Mouse (Mus musculus) thymus, postnatal 4 days (tissue): ENCODE data around the gene Nmbr.
A peak's percentile ranks its signal among the peaks of the same experiment; 100 is the strongest.

Experiments
- DNase-seq: peaks from one replicate; pipeline ENCODE4 v3.0.0; 2021

Gene Nmbr

DNA sequence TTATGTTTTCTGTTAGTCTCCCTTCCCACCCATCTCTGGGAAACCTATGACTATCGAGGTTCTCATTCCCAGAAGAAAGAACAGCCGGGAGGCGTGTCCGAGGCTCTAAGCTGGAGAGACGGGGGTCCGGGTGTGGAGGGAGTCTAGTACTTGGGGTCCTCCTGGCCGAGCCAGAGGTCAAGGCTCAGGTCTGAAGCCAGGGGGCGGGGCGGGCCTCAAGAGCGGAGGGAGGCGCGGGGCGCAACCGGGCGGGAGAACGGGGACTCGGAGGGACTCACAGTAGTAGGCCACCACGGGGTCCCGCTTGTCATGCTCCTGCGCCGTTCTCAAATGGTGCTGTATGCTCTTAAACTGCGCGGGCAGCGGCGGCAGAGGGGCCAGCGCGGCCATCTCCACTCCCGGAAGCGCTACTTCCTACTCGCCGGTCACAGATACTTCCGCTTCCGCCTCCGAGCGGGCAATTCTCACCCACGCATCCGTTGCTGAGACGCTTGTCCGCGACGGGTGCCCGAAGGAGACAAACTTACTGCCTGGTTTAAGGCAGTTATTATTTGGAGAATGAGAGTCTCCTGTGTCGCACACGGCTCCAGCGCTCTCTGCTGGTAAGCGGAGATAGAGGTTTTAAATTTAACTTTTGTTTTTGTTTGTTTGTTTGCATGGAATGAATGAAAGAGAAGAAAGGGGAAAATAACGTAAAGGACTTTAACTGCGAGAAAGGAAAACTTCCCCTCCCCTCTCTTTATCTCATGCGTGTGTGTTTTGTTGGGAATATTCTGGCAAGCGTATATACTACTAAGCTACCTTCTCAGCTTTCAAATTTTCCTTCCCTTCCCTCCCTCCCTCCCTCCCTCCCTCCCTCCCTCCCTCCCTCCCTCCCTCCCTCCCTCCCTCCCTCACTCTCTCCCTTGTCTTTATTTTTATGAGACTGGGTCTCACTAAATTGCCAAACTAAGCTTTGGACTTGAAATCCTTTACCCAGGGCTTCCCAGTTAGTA, at the start of gene Nmbr, which contains the start of gene Vta1:
Nmbr (plus strand) TSS at position 520 of the 995 bp plus-strand sequence.
Vta1 (minus strand) TSS at position 489 of the 995 bp plus-strand sequence.
- DNase-seq = peak; percentile 96

DNA sequence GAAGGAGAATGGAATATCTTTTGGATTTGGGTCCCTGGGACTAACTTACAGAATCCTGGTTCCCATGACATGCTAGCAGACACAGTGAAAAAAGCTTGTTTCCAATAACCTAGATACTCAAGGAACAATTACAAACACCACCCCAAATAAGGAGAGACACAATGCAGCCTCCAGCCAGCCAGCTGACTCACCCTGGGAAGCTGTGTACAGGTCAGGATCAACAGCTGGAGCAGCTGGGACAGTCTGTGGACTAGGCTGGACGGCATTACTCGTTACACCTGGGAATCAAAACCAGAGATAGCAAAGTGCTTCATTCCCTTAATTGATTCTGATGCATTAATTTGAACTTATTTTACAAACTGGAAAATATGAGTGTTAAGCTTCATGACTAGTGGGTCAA, 44.5 kb upstream of the Nmbr start:
- DNase-seq = no peak

DNA sequence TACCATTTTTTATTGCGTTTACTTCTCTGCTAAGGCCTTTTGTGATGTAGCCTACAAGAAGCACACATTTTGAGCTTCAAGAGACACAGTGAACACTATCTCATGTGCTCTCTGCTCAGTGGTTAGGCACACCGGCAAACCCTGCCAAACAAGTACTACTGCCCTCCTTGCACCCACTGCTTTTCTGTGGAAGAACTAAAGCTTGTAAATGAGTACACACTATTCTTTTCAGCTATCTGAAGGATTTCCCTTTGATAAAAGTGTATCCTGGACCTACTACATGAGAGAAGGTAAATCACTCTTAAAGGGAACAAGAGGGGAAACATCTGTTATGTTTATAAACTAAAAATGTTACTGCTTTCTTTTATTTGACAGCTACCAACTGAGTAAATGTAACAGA, 39.2 kb upstream of the Nmbr start:
- no peak for DNase-seq

DNA sequence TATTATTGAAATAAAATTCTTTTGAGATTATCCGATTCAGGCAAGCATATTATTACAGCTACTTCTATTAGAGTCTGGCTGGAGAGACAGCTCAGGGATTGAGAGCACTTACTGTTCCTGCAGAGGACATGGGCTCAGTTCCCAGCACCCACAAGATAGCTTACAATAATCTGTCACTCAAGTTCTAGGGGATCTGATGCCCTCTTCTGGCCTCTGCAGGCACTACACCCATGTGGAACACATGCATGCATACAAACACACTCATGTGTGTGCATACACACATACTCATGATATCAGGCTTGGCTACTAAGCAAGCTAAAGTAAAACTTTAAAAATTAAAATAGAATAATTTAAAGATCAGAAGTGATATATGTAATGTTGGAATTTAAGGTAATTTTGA, 19.7 kb upstream of the Nmbr start:
- peak; percentile 13 for DNase-seq

DNA sequence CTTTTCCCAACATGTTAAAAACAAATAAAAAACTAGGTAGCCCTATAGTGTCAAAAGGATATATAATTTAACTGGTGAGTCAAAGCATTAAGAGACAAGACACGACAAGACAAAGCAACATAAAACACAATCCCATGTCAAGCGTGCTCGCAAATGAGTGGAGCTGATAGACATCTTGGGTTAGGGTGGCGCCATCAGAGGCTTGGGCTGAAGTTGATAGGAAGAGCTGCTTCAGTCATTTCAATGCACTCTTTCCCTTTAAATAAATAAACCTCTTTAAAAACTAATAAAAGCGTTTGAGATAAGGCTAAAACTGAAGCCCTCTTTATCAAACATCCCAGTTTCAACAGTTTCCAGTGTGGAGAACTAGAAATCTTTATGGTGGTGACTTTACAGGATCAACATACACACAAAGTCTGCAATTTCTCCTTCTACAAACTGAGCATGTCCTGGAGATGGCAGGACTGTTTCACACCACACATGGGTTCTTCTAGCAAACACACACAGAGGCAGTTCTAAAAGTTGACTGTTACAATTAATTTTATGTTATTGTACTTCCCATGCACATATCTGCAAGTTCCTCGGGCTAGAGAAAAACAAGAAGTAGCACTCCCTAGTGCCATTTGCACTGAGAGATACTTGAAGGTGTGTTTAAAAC, 16.5 kb upstream of the Nmbr start:
- no peak for DNase-seq

DNA sequence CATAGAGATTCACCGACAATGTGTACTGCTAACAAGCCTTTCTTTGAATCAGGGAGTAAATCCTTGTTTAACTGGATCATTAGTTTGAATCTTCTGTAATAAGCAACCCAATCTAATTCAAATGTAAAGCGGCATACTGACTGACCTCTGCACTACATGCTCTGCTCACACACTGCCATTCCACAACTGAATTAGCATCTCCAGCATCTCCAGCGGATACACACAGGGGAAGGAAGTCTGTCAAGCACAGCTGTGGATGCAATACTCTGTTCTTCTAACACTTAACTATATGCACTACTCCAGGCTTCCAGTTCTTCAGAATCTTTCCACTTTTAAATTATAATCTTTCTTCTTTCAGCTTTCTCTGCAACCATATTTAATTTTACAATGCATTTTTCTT, 15.0 kb upstream of the Nmbr start:
- DNase-seq = no peak

DNA sequence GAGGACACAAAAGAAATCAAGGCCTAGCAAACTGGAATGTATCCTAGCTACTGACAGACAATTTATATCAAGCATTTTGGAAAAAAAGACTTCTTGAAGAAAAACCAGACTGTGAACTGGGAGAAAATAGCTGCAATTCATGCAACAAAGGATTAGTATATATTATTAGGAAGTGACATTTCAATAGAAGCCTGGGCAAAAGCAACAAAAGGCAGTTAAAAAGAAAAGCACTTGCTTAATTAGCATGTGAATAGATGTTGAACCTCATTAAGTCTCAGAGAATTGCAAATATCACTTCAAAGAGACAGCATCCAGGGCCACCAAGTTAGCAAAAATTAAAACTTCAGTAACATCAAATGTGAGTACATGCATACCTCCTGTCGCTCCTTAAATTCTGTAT, 2.2 kb upstream of the Nmbr start:
- no peak for DNase-seq

DNA sequence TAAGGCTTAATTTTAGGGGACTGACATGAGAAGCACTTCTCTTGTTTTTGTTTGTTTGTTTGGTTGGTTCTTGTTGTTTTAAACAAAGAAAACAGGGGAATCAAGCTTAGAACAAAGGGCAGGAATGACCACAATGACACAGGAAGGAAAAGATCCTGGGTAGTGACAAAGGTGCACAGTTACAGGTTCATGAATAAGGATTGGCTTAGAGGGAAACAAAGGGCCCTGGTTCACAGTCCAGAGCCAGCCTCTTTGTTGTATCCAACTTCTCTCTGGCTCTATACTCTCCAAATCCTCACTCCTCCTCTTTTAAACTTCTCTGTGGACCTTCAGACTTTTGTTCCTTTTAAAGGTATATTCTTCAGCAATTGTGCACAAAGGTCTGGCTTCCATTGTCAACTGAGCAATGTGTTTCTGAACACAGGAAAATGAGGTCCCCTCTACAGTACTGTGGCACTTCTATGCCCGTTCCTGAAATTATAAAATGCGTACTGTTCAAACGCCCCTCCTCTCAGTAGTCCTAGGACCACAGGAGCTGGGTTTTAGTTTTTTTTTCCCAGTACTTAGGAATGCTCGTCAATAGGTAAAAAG, 1.5 kb upstream of the Nmbr start:
- DNase-seq = no peak

DNA sequence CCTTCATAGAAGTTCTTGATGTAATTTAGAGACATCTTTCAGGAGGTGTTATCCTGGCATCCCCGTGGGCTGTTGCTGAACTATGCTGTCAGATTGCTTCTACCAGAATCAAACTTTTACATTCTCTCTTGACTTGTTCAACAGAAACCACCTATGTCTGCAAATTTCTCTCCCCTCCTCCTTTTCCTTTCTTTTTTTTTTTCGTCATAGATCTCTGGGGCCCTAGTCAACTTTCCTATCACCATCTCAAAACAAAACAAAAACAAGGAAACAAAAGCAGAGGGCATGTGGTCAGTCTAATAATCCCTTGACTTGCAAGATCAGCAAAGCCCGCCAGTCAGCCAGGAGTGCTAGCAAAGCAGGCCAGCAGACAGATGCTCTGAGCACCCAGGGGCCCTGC, 12.7 kb downstream of the Nmbr start, which contains the start of gene Gje1:
Gje1 (minus strand) TSS at position 101 of the 400 bp plus-strand sequence.
- DNase-seq = no peak

DNA sequence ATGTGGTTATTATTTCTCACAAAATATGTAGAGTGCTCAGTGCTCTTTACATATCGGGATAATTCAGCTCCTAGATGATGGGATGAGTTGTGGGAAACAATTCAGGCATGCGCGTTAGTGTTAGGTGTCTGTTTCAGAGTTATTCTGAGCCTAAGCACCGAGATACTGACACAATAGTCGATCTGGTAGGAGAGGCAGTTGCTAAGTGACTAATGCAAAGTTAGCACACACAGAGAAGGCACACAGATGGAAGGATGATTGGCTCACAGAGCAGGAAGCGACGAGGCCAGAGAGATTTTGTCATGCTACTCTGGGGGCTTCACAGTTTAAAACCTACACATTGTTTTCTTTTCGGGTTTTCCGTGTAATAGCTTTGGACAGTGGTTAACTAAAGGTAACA, 20.3 kb downstream of the Nmbr start:
- DNase-seq = no peak

DNA sequence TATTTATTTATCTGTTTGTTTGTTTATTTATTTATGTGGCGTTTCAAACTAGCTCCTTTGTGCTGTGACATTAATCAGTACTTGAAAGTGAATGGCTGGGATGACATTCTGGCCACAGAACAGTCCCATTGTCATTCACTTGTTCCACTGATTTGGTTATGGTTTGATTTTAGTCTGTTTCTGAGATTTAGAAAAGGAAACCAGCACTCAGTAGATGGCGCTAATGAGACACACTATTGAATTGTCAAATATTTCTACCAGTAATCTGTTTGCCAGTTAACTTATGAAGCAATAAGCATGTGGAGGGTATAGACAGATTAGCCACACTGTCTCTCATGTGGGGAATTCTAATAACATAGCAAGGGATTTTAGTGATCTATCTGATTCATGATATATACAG, 28.9 kb downstream of the Nmbr start:
- DNase-seq = no peak

DNA sequence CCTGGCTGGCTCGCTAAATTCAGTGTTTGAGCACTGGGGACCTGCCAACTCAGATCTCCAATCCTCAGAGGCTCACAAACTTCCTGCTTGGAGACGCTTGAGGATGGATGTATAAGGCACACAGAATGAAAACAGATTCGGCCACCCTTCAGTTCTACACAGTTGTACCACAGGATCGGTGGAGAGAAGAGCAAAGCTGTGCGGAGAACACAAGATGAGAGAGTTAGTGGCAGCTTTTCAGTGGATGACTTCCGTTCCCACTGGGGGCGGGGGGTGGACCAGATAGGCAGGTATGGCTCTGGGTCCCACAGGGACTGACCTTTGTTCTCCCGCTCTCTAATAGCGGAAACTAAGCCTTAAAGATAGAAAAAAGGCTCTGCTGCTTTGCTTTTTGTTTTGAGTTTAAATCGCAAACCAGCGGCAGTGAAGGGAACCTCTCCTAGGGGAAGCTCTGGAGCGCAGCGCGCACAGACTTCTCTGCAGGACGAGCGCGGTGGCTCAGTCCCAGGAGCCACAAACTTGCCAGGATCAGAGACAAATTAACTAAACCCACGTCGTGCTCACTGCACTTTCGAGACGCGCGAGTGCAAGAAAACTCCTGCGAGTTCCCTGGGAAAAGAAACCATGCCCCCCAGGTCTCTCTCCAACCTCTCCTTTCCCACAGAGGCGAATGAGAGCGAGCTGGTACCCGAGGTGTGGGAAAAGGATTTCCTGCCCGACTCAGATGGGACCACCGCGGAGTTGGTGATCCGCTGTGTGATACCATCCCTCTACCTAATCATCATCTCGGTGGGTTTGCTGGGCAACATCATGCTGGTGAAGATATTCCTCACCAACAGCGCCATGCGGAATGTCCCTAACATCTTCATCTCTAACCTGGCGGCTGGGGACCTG, 54.5 kb downstream of the Nmbr start:
- DNase-seq = no peak

DNA sequence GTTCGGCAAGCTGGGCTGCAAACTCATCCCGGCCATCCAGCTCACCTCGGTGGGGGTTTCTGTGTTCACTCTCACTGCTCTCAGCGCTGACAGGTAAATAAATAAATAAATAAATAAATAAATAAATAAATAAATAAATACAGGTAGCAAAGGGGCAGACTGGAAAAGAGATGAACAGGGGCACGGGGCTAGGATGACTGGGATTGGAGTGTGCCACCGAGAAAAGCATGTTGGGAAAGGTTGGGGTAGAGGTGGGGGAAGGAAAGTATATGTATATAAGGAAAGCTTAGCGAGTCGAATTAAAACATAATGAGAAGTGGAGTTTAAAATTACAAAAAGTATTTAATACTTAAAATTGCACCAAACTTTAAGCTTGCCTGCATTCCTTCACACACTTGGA, 55.2 kb downstream of the Nmbr start:
- DNase-seq = no peak

DNA sequence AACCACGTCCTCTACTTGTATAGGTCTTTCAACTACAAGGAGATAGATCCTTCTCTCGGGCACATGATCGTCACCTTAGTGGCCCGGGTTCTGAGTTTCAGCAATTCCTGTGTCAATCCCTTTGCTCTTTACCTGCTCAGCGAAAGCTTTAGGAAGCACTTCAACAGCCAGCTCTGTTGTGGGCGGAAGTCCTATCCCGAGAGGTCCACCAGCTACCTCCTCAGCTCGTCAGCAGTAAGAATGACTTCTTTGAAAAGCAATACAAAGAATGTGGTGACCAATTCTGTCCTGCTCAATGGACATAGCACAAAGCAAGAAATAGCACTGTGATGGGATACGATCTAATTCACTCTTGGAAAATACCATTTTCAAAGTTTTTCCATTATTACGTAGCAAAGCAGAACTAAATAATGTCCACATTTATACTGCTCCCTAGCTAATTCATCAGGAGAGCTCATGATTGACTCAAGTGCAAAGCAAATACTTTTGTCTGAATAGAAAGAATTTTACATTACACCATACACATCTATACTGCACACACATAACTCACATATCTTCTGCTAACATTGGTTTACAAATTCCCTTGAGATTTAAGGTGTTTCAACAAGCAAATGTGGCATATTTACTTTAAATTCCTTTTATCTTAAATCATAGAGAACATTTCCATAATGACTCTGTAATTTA, 65.0 kb downstream of the Nmbr start:
- no peak for DNase-seq

DNA sequence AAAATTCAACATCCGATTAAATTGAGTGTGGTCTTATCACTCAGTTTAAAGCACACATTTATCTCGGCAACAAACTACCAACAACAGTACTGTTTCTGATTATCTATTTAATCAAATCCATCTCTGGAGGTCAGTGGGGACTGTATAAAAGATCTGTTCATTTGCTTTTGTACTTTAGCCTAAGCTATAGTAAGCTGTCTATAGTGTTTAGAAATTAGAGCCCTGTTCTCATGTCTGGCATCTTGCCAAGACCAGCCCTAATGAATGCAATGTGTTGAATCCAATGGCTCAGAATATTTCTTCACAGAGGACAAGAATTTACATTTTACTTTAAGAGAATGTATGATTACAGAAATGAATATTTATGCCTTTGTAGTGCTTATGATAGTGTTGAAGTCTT, 69.1 kb downstream of the Nmbr start:
- DNase-seq = no peak

DNA sequence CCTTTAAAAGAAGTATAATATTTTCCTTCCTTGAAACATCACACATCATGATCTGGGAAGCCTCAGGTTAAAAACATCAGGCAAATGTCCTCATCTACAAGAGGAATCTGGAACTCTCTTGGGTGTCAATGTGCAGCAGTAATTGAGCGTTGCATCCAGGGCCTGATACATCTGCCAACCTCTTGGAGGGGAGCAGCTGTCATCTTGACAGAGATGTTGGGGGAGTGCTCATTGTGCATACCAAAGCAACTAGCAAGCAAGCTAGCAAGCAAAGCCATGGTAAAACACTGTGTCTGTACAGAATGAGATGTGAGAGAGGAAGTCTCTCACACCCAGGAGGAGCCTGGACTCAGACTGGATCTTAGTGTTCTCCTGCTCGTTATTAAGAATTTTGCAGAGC, 84.6 kb downstream of the Nmbr start:
- no peak for DNase-seq

DNA sequence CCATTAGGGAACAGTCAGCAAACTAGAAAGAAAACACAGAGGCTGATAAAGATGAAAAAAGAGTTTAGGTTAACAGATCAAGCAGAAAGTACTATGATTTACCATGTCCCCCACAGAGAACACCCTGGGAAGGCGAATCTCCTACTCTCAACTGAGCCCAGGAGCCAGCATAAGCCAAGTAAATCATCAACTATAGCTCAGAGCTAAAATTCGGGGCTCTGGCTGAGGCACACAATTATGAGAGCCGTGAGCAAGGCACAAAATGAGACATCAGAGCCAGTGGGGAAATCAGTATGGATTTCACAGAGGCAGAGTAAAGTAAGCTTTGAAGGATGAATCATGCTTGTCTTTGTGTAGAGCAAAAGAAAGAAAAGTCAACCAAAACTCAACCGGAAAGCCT, 111.6 kb downstream of the Nmbr start:
- no peak for DNase-seq
